ENCODE assay signal across 10 mouse cellular contexts in the genomic region with DNA sequence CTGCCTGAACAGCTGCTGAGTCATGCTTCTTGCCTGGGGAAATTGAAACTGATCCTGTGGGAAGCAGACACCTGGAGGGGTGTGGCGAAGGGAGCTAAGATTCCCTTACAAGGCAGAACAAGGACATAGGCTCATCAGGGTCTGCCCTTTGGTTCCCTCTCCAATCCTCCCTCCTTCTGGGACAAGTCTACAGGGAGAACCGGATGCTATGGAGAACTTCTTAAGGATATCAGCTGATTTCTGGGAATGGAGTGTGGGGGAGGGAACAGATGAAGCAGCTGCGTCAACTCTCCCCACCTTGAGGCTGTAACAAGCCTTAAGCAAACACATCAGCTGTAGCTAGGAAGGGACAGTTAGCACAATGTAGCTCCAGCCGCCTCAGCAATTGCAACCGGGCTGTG. TPM values are rescaled to one million over a fixed set of nuclear protein-coding genes. Genes with fewer than 3 reads are reported as not detected.
DNase-seq lines count a peak whose midpoint lies in the region; ATAC-seq and TF ChIP-seq lines count a peak whose summit lies in the region.
"Had no signal": no experiment of that assay in that cellular context is flagged by ENCODE, and none has a peak within 500 bp of the region (broad histone marks: within the 10 kb centered on the region; RNA-seq: fewer than 3 reads in every experiment).

No protein-coding gene starts in this region.

- no peaks in the 10 kb centered on the region for H3K27me3 ChIP-seq in kidney, postnatal 0 days (ENCODE audit: insufficient read depth, low read length)
- H3K27me3 ChIP-seq in heart, embryonic 13.5 days (replicated peaks), result no peaks in the 10 kb centered on the region
- H3K27me3 ChIP-seq in lung, postnatal 0 days (replicated peaks; ENCODE audit: insufficient read depth, low read length), result no peaks in the 10 kb centered on the region

- no peak overlapping the region for H3K4me3 ChIP-seq in kidney, postnatal 0 days (replicated peaks; ENCODE audit: low read depth, low read length)
- no peak overlapping the region for H3K4me3 ChIP-seq in heart, embryonic 13.5 days
- H3K4me3 ChIP-seq in lung, postnatal 0 days (ENCODE audit: low read depth, low read length), result no peak overlapping the region

- no peak overlapping the region for H3K9ac ChIP-seq in kidney, postnatal 0 days (ENCODE audit: low read depth, low read length)
- H3K9ac ChIP-seq in heart, embryonic 13.5 days, result no peak overlapping the region
- H3K9ac ChIP-seq in lung, postnatal 0 days (replicated peaks; ENCODE audit: low read depth), result no peak overlapping the region

- peaks cover 20% of the 10 kb centered on the region; the same call in 1 of the 2 replicates for H3K4me1 ChIP-seq in kidney, postnatal 0 days (replicated peaks; ENCODE audit: insufficient read depth, low read length)
- H3K4me1 ChIP-seq in heart, embryonic 13.5 days, result peaks cover 21% of the 10 kb centered on the region
- no peaks in the 10 kb centered on the region for H3K4me1 ChIP-seq in lung, postnatal 0 days (ENCODE audit: insufficient read depth, low read depth, low read length)

- DNase-seq in kidney, postnatal 0 days (ENCODE audit: low spot score), result peak; percentile 85
- DNase-seq in kidney, postnatal 14 days, result no peak
- peak; percentile 100 for DNase-seq in R1 (ENCODE audit: low read depth, low spot score)
- DNase-seq in lung, postnatal 0 days (ENCODE audit: low spot score), result peak; percentile 80
- no peak for DNase-seq in frontal cortex, adult 2 months (ENCODE audit: extremely low spot score in 1 of 2, low spot score in 1 of 2)
- DNase-seq in cerebellum, postnatal 25 days, result no peak
- DNase-seq: adrenal gland, postnatal 25 days; gastrocnemius, postnatal 14 days had no signal

- H3K27ac ChIP-seq in kidney, postnatal 0 days, result peak overlapping the region; percentile 75
- H3K27ac ChIP-seq in heart, embryonic 13.5 days (replicated peaks), result peak overlapping the region; percentile 79
- peak overlapping the region; percentile 55 for H3K27ac ChIP-seq in lung, postnatal 0 days (ENCODE audit: low read length)

- 24% methylated on average over 5 of the region's 5 CpGs for WGBS in kidney, postnatal 0 days
- 53% methylated on average over 5 of the region's 5 CpGs for WGBS in heart, embryonic 13.5 days
- WGBS in lung, postnatal 0 days, result 30% methylated on average over 5 of the region's 5 CpGs

- peak; percentile 60; the same call in 1 of the 2 replicates for TF ChIP-seq EP300 in lung, postnatal 0 days (IDR thresholded peaks at IDR 0.05)

- no peaks in the 10 kb centered on the region for H3K36me3 ChIP-seq in kidney, postnatal 0 days (ENCODE audit: insufficient read depth, low read length)
- H3K36me3 ChIP-seq in heart, embryonic 13.5 days, result no peaks in the 10 kb centered on the region
- H3K36me3 ChIP-seq in lung, postnatal 0 days (ENCODE audit: insufficient read depth, low read length), result no peaks in the 10 kb centered on the region

- no peak overlapping the region for H3K4me2 ChIP-seq in kidney, postnatal 0 days (ENCODE audit: low read length)
- no peak overlapping the region for H3K4me2 ChIP-seq in heart, embryonic 13.5 days
- H3K4me2 ChIP-seq in lung, postnatal 0 days (replicated peaks; ENCODE audit: low read depth, low read length), result no peak overlapping the region

- peak; percentile 59; the same call in 1 of the 2 replicates for ATAC-seq in kidney, postnatal 0 days (replicated peaks; ENCODE audit: low FRiP score, low read depth)
- no peak for ATAC-seq in heart, embryonic 13.5 days (ENCODE audit: extremely low read depth, insufficient number of reproducible peaks, low FRiP score, low TSS enrichment)
- peak; percentile 80 for ATAC-seq in lung, postnatal 0 days
- ATAC-seq in monocyte, adult 5-6 weeks (replicated peaks; ENCODE audit: insufficient number of reproducible peaks, low FRiP score, low TSS enrichment, poor library complexity, severe bottlenecking), result no peak

- H3K9me3 ChIP-seq in kidney, postnatal 0 days (replicated peaks; ENCODE audit: low read length), result no peaks in the 10 kb centered on the region
- peaks cover under 1% of the 10 kb centered on the region; the same call in 1 of the 2 replicates for H3K9me3 ChIP-seq in heart, embryonic 13.5 days
- no peaks in the 10 kb centered on the region for H3K9me3 ChIP-seq in lung, postnatal 0 days (ENCODE audit: low read length)

- TF ChIP-seq CTCF in kidney, postnatal 0 days (IDR thresholded peaks at IDR 0.05; ENCODE audit: low read depth), result no peak
- TF ChIP-seq CTCF in lung, postnatal 0 days (IDR thresholded peaks at IDR 0.05), result no peak

RNA-seq across cellular contexts. Expression of a gene that starts 17.8 kb away (rescaled TPM):
- 87.9 and 94.0 TPM in 2 replicates for polyA plus RNA-seq in kidney, postnatal 0 days (2015; fragmentation: Nextera tagmentation; extraction: Ambion mirVana)
- polyA plus RNA-seq in heart, embryonic 13.5 days (2015; fragmentation: Nextera tagmentation; extraction: Ambion mirVana), result 60.2 and 67.9 TPM in 2 replicates
- 98.3 and 137 TPM in 2 replicates for polyA plus RNA-seq in lung, postnatal 0 days (2015; fragmentation: Nextera tagmentation; extraction: Ambion mirVana)
- total RNA-seq in monocyte, adult 5-6 weeks (2017), result 23.7 to 36.3 TPM (median 30.3 TPM) in 3 replicates
- 15.0 and 17.9 TPM in 2 replicates for polyA plus RNA-seq in frontal cortex, adult 2 months (2012; rRNA removed)

Comparison
In these comparisons a context has a peak if more than half of its experiments do, and no peak if none do; other contexts are left out.
1. DNase-seq: peak in kidney, postnatal 0 days (single experiment), R1 (single experiment) and lung, postnatal 0 days (single experiment); none in kidney, postnatal 14 days (single experiment), frontal cortex, adult 2 months (0 of 2) and cerebellum, postnatal 25 days (0 of 2).
2. ATAC-seq: peak in kidney, postnatal 0 days (single experiment) and lung, postnatal 0 days (single experiment); none in heart, embryonic 13.5 days (single experiment) and monocyte, adult 5-6 weeks (single experiment).
3. Peak in every context shown above with its lines, with median percentiles within 50 percentile points of each other: H3K27ac ChIP-seq.